Mouse (Mus musculus): ENCODE results near the gene Entpd1.

- TF ChIP-seq POLR2A (IDR thresholded peaks at IDR 0.05; ENCODE audit: borderline replicate concordance, control insufficient read depth, low read depth, low read length) (no peak), CTCF (IDR thresholded peaks at IDR 0.05; ENCODE audit: control insufficient read depth, insufficient read depth, low read length) (no peak)
These were observed 121.7 kb downstream of the Entpd1 start for GRCm38 (mm10) chr19:40733849-40734248.
